Comparison of ENCODE assay signal across 7 mouse cellular contexts in genomic region chr13:14522128-14522905, GRCm38 (mm10). TPM values are rescaled to one million over a fixed set of nuclear protein-coding genes. Genes with fewer than 3 reads are reported as not detected.
DNase-seq lines count a peak whose midpoint lies in the region; ATAC-seq and TF ChIP-seq lines count a peak whose summit lies in the region.

No protein-coding gene starts in this region.

- no peaks in the 10 kb centered on the region for H3K36me3 ChIP-seq in hindbrain, embryonic 12.5 days
- no peaks in the 10 kb centered on the region for H3K36me3 ChIP-seq in limb, embryonic 13.5 days
- no peaks in the 10 kb centered on the region for H3K36me3 ChIP-seq in neural tube, embryonic 14.5 days (ENCODE audit: control insufficient read depth, insufficient read depth, low read length)

- peaks cover 5% of the 10 kb centered on the region; the same call in 1 of the 2 replicates for H3K27me3 ChIP-seq in hindbrain, embryonic 12.5 days
- H3K27me3 ChIP-seq in limb, embryonic 13.5 days, result peaks cover 53% of the 10 kb centered on the region
- no peaks in the 10 kb centered on the region for H3K27me3 ChIP-seq in neural tube, embryonic 14.5 days (ENCODE audit: control insufficient read depth, insufficient read depth, low read length)

- no peak for TF ChIP-seq CTCF in embryonic fibroblast, embryonic 13.5 days (IDR thresholded peaks at IDR 0.05; ENCODE audit: borderline replicate concordance, insufficient read depth, low read length)

- peak overlapping the region; percentile 76 for H3K4me2 ChIP-seq in hindbrain, embryonic 12.5 days (replicated peaks)
- H3K4me2 ChIP-seq in limb, embryonic 13.5 days (replicated peaks), result peak overlapping the region; percentile 90
- H3K4me2 ChIP-seq in neural tube, embryonic 14.5 days (ENCODE audit: low read depth, low read length), result peak overlapping the region; percentile 64

- no peaks in the 10 kb centered on the region for H3K9me3 ChIP-seq in hindbrain, embryonic 12.5 days (replicated peaks)
- no peaks in the 10 kb centered on the region for H3K9me3 ChIP-seq in limb, embryonic 13.5 days
- no peaks in the 10 kb centered on the region for H3K9me3 ChIP-seq in neural tube, embryonic 14.5 days (ENCODE audit: control insufficient read depth, low read length)

- peaks cover 3% of the 10 kb centered on the region; the same call in 1 of the 2 replicates for H3K4me1 ChIP-seq in embryonic fibroblast, embryonic 13.5 days (ENCODE audit: control insufficient read depth, insufficient read depth, low read length)
- H3K4me1 ChIP-seq in hindbrain, embryonic 12.5 days, result peaks cover 7% of the 10 kb centered on the region; the same call in 1 of the 2 replicates
- H3K4me1 ChIP-seq in limb, embryonic 13.5 days, result peaks cover 12% of the 10 kb centered on the region; the same call in 1 of the 2 replicates
- peaks cover 17% of the 10 kb centered on the region for H3K4me1 ChIP-seq in neural tube, embryonic 14.5 days (ENCODE audit: control insufficient read depth, insufficient read depth, low read length)

- peak; percentile 93 for ATAC-seq in hindbrain, embryonic 12.5 days (ENCODE audit: low FRiP score)
- peak; percentile 74 for ATAC-seq in limb, embryonic 13.5 days (ENCODE audit: low FRiP score, low read depth)
- peak; percentile 94 for ATAC-seq in neural tube, embryonic 14.5 days (ENCODE audit: low read depth)

- peak; percentile 83 for DNase-seq in ES-CJ7 (ENCODE audit: low read depth, low spot score)
- peak; percentile 86 for DNase-seq in ZHBTc4 (ENCODE audit: low read depth, low spot score)
- DNase-seq in ovary, postnatal 14 days (ENCODE audit: low spot score), result no peak

- no peak overlapping the region for H3K27ac ChIP-seq in embryonic fibroblast, embryonic 13.5 days (ENCODE audit: insufficient read depth, low read length)
- H3K27ac ChIP-seq in hindbrain, embryonic 12.5 days, result peak overlapping the region; percentile 92
- H3K27ac ChIP-seq in limb, embryonic 13.5 days, result no peak overlapping the region
- peak overlapping the region; percentile 97 for H3K27ac ChIP-seq in neural tube, embryonic 14.5 days (ENCODE audit: low read depth, low read length)

- no peak for TF ChIP-seq POLR2A in embryonic fibroblast, embryonic 13.5 days (IDR thresholded peaks at IDR 0.05; ENCODE audit: low read depth, low read length)

- WGBS in hindbrain, embryonic 12.5 days, result 2% methylated on average over 38 of the region's 38 CpGs
- 2% methylated on average over 38 of the region's 38 CpGs for WGBS in limb, embryonic 13.5 days
- WGBS in neural tube, embryonic 14.5 days, result 1% methylated on average over 38 of the region's 38 CpGs

- H3K9ac ChIP-seq in hindbrain, embryonic 12.5 days, result peak overlapping the region; percentile 71
- peak overlapping the region; percentile 58 for H3K9ac ChIP-seq in limb, embryonic 13.5 days
- H3K9ac ChIP-seq in neural tube, embryonic 14.5 days (replicated peaks; ENCODE audit: low read depth, low read length), result peak overlapping the region; percentile 93

- peak overlapping the region; percentile 34 for H3K4me3 ChIP-seq in embryonic fibroblast, embryonic 13.5 days (ENCODE audit: insufficient read depth, low read length)
- peak overlapping the region; percentile 58 for H3K4me3 ChIP-seq in hindbrain, embryonic 12.5 days
- H3K4me3 ChIP-seq in limb, embryonic 13.5 days, result peak overlapping the region; percentile 55
- H3K4me3 ChIP-seq in neural tube, embryonic 14.5 days (ENCODE audit: low read depth, low read length), result peak overlapping the region; percentile 76

RNA-seq across cellular contexts. Expression of gene Hecw1, which starts 0.7 kb away (rescaled TPM):
- 1.5 and 3.0 TPM in 2 replicates for polyA plus RNA-seq in embryonic fibroblast, embryonic 13.5 days (2011; ENCODE audit: insufficient read length, low read depth, missing spikeins)
- 23.1 and 29.0 TPM in 2 replicates for polyA plus RNA-seq in hindbrain, embryonic 12.5 days (2016; fragmentation: Nextera tagmentation; extraction: Ambion mirVana)
- polyA plus RNA-seq in limb, embryonic 13.5 days (2015; fragmentation: Nextera tagmentation; extraction: Ambion mirVana), result 0.34 and 0.65 TPM in 2 replicates
- 50.6 and 55.3 TPM in 2 replicates for polyA plus RNA-seq in neural tube, embryonic 14.5 days (2014; fragmentation: Nextera tagmentation; extraction: Ambion mirVana)

Comparison
In these comparisons a context has a peak if more than half of its experiments do, and no peak if none do; other contexts are left out.
1. H3K27ac ChIP-seq: peak in hindbrain, embryonic 12.5 days (single experiment) and neural tube, embryonic 14.5 days (single experiment); none in embryonic fibroblast, embryonic 13.5 days (single experiment) and limb, embryonic 13.5 days (single experiment).
2. Peak in every context shown above with its lines, with median percentiles within 50 percentile points of each other: H3K4me3 ChIP-seq, ATAC-seq, H3K4me2 ChIP-seq and H3K9ac ChIP-seq.